8 mouse cellular contexts compared by ENCODE assay signal in genomic region chr1:191963948-191964772, GRCm38 (mm10). TPM values are rescaled to one million over a fixed set of nuclear protein-coding genes. Genes with fewer than 3 reads are reported as not detected.
DNase-seq lines count a peak whose midpoint lies in the region; ATAC-seq and TF ChIP-seq lines count a peak whose summit lies in the region.

No protein-coding gene starts in this region.

- peaks cover 0 to 4% of the 10 kb centered on the region in 2 experiments; a peak in 1 of 4 replicates for H3K4me1 ChIP-seq in ES-E14 (ENCODE audit: control insufficient read depth in 2 of 2, insufficient read depth in 2 of 2, low read length in 2 of 2, poor library complexity in 1 of 2)
- 0 out of 2 replicates have a peak, but pooled peaks cover 2% of the 10 kb centered on the region for H3K4me1 ChIP-seq in forebrain, embryonic 16.5 days (replicated peaks; ENCODE audit: control insufficient read depth, insufficient read depth, low read length)
- H3K4me1 ChIP-seq in lung, adult 2 months (ENCODE audit: control insufficient read depth, insufficient read depth, low read length), result no peaks in the 10 kb centered on the region

- TF ChIP-seq POLR2A in lung, adult 2 months (IDR thresholded peaks at IDR 0.05; ENCODE audit: borderline replicate concordance, extremely low read depth, low read depth, low read length), result no peak

- no peak overlapping the region for H3K27ac ChIP-seq in ES-E14 (ENCODE audit: insufficient read depth, low read depth, low read length, poor library complexity, severe bottlenecking)
- no peak overlapping the region for H3K27ac ChIP-seq in forebrain, embryonic 16.5 days (ENCODE audit: low read length)
- H3K27ac ChIP-seq in layer of hippocampus, adult 2 months, result no peak overlapping the region

- no peaks in the 10 kb centered on the region for H3K27me3 ChIP-seq in forebrain, embryonic 16.5 days (replicated peaks; ENCODE audit: control insufficient read depth, insufficient read depth, low read length)

- H3K4me2 ChIP-seq in forebrain, embryonic 16.5 days (ENCODE audit: low read length), result no peak overlapping the region

- in situ Hi-C loops in ES-E14 (cut with MboI; ENCODE audit: low sequenced_read_pairs in 2 of 2, unreplicated experiment in 2 of 2), result no loop called here

- WGBS in forebrain, embryonic 16.5 days, result 27% methylated on average over 8 of the region's 8 CpGs
- WGBS in lung, adult 2 months, result 19% methylated on average over 8 of the region's 8 CpGs

- peak; percentile 91 for TF ChIP-seq CTCF in layer of hippocampus, adult 2 months (conservative IDR thresholded peaks at IDR 0.05)
- TF ChIP-seq CTCF in lung, adult 2 months (IDR thresholded peaks at IDR 0.05; ENCODE audit: insufficient read depth, low read length), result peak; percentile 71

- peak; percentile 58; the same call in 1 of the 2 replicates for ATAC-seq in forebrain, embryonic 16.5 days
- peak; percentile 72 for ATAC-seq in neutrophil, adult 5-6 weeks (ENCODE audit: extremely low read depth, insufficient number of reproducible peaks, low FRiP score, poor library complexity, severe bottlenecking)

- no peak overlapping the region; the same call in 1 of the 2 replicates for H3K9ac ChIP-seq in ES-E14 (ENCODE audit: insufficient read depth, low read depth, low read length, poor library complexity, severe bottlenecking)
- no peak overlapping the region for H3K9ac ChIP-seq in forebrain, embryonic 16.5 days (replicated peaks; ENCODE audit: low read depth, low read length)

- no peaks in the 10 kb centered on the region for H3K36me3 ChIP-seq in ES-E14 (ENCODE audit: control insufficient read depth, insufficient read depth, low read length, poor library complexity, severe bottlenecking)
- H3K36me3 ChIP-seq in forebrain, embryonic 16.5 days (ENCODE audit: control insufficient read depth, insufficient read depth), result no peaks in the 10 kb centered on the region

- peak; percentile 93 for DNase-seq in ES-E14 (ENCODE audit: low read depth, low spot score)
- DNase-seq in cerebellum, adult 11 months, result peak; percentile 39
- peak; percentile 95 for DNase-seq in heart, postnatal 4 days
- peak; percentile 52 to 89 for DNase-seq in layer of hippocampus, adult 2 months (ENCODE audit: low spot score in 2 of 2)
- DNase-seq in lung, adult 2 months, result peak; percentile 87
- peak; percentile 60 for DNase-seq in testis, postnatal 14 days (ENCODE audit: low spot score)

- H3K9me3 ChIP-seq in ES-E14 (ENCODE audit: control insufficient read depth, insufficient read depth, low read depth, low read length), result no peaks in the 10 kb centered on the region
- H3K9me3 ChIP-seq in forebrain, embryonic 16.5 days (ENCODE audit: control insufficient read depth, low read length), result no peaks in the 10 kb centered on the region

- no peak overlapping the region for H3K4me3 ChIP-seq in ES-E14 (ENCODE audit: insufficient read depth in 1 of 2, low read depth in 1 of 2, low read length in 2 of 2, poor library complexity in 1 of 2, severe bottlenecking in 1 of 2)
- H3K4me3 ChIP-seq in forebrain, embryonic 16.5 days (replicated peaks; ENCODE audit: low read length), result no peak overlapping the region
- no peak overlapping the region for H3K4me3 ChIP-seq in layer of hippocampus, adult 2 months
- no peak overlapping the region for H3K4me3 ChIP-seq in lung, adult 2 months (replicated peaks; ENCODE audit: extremely low read depth, low read depth, low read length)

TF ChIP-seq in ES-E14, 5 proteins besides CTCF, POLR2A, EP300 and RAD21:
- peak; percentile 86 for TF ChIP-seq MAFK (IDR thresholded peaks at IDR 0.05; ENCODE audit: insufficient read depth, low read depth, low read length)
- TF ChIP-seq HCFC1 (IDR thresholded peaks at IDR 0.05; ENCODE audit: borderline replicate concordance, insufficient read depth, low read length), result no peak
- TF ChIP-seq CHD2 (IDR thresholded peaks at IDR 0.05; ENCODE audit: low read depth, low read length), result no peak
- no peak for TF ChIP-seq ZNF384 (IDR thresholded peaks at IDR 0.05; ENCODE audit: low read depth, low read length)
- no peak for TF ChIP-seq ZC3H11A (IDR thresholded peaks at IDR 0.05; ENCODE audit: borderline replicate concordance, low read depth, low read length)
TF ChIP-seq in ES-E14: peak in this region for 1.

RNA-seq across cellular contexts. Expression of gene Rd3, which starts 13.0 kb away (rescaled TPM):
- 0.13 TPM in 1 of 2 replicates, not detected in the other for total RNA-seq in ES-E14 (2012; rRNA removed)
- polyA plus RNA-seq in forebrain, embryonic 16.5 days (2015; fragmentation: Nextera tagmentation; extraction: Ambion mirVana), result 2.1 and 2.5 TPM in 2 replicates
- total RNA-seq in heart, postnatal 4 days (2021), result 1 to 10 TPM; 2.7 to 2.8 TPM
- total RNA-seq in layer of hippocampus, adult 2 months (2021), result under 1 TPM; 0.33 to 0.44 TPM
- polyA plus RNA-seq in lung, adult 2 months (2012; rRNA removed), result 3.9 and 9.5 TPM in 2 replicates
- total RNA-seq in neutrophil, adult 5-6 weeks (2017), result 0.23 and 0.25 TPM in 2 replicates

RNA-seq across cellular contexts. Expression of gene Slc30a1, which starts 57.6 kb away (rescaled TPM):
- 27.2 and 45.5 TPM in 2 replicates for total RNA-seq in ES-E14 (2012; rRNA removed)
- 2.4 and 2.7 TPM in 2 replicates for polyA plus RNA-seq in forebrain, embryonic 16.5 days (2015; fragmentation: Nextera tagmentation; extraction: Ambion mirVana)
- total RNA-seq in heart, postnatal 4 days (2021), result 10 to 100 TPM; 25.1 to 29.4 TPM
- 10 to 100 TPM; 35.5 to 37.1 TPM for total RNA-seq in layer of hippocampus, adult 2 months (2021)
- 23.9 and 28.3 TPM in 2 replicates for polyA plus RNA-seq in lung, adult 2 months (2012; rRNA removed)
- 9.3 and 9.7 TPM in 2 replicates for total RNA-seq in neutrophil, adult 5-6 weeks (2017)

Comparison
In these comparisons a context has a peak if more than half of its experiments do, and no peak if none do; other contexts are left out.
1. DNase-seq: peak in every context shown above with its lines; median percentile 95 in heart, postnatal 4 days; 93 in ES-E14; 87 in lung, adult 2 months; 70 in layer of hippocampus, adult 2 months; 60 in testis, postnatal 14 days; 39 in cerebellum, adult 11 months.